Mouse (Mus musculus) megakaryocyte, adult 5-6 weeks (primary cell): ENCODE measurements around the gene Kcnq1. TPM values are rescaled to one million over a fixed set of nuclear protein-coding genes. Genes with fewer than 3 reads are reported as not detected.

Experiments used
- ATAC-seq: 2 replicates; pipeline ENCODE4 v1.8.0; 2016; ENCODE audit warnings: mild to moderate bottlenecking, inconsistent platforms; ENCODE audit not compliant: poor library complexity, severe bottlenecking
- total RNA-seq, 2 experiments: library from RNA; stranded (forward) in 1 of 2; stranded (reverse) in 1 of 2; fragments of 153-499, 151-499 nt in 1 of 2; fragments of 221-1000, 200-1000 nt in 1 of 2; gene quantifications; 2 replicates each; pipeline versions ENCODE4 v1.2.3 to v1.2.4; 2015 to 2017

The Kcnq1 gene
- total RNA-seq, 2 experiments from 2014 or later: not detected

- ATAC-seq: no peak
Measured at GRCm38 (mm10) chr7:143178831-143179230, 72.7 kb downstream of the Kcnq1 start.

- ATAC-seq: peak; percentile 88
Measured at GRCm38 (mm10) chr7:143180761-143181160, 74.6 kb downstream of the Kcnq1 start.

- no peak for ATAC-seq
Measured at GRCm38 (mm10) chr7:143181311-143181710, 75.1 kb downstream of the Kcnq1 start.

GRCm38 (mm10) chr7:143185506-143185905, 79.3 kb downstream of the Kcnq1 start:
- no peak for ATAC-seq

GRCm38 (mm10) chr7:143186378-143186777, 80.2 kb downstream of the Kcnq1 start:
- no peak for ATAC-seq

GRCm38 (mm10) chr7:143187181-143187580, 81.0 kb downstream of the Kcnq1 start:
- no peak for ATAC-seq

GRCm38 (mm10) chr7:143188589-143188988, 82.4 kb downstream of the Kcnq1 start:
- no peak for ATAC-seq

GRCm38 (mm10) chr7:143189965-143190722, 84.0 kb downstream of the Kcnq1 start:
- no peak for ATAC-seq

GRCm38 (mm10) chr7:143190911-143191310, 84.7 kb downstream of the Kcnq1 start:
- no peak for ATAC-seq

- no peak for ATAC-seq
Measured at GRCm38 (mm10) chr7:143192392-143192791, 86.2 kb downstream of the Kcnq1 start.

- no peak for ATAC-seq
Measured at GRCm38 (mm10) chr7:143194064-143194463, 87.9 kb downstream of the Kcnq1 start.

GRCm38 (mm10) chr7:143197951-143198440, 91.8 kb downstream of the Kcnq1 start:
- ATAC-seq: no peak

GRCm38 (mm10) chr7:143198443-143198842, 92.3 kb downstream of the Kcnq1 start:
- no peak for ATAC-seq

GRCm38 (mm10) chr7:143201255-143201654, 95.1 kb downstream of the Kcnq1 start:
- no peak for ATAC-seq

- ATAC-seq: no peak
Measured at GRCm38 (mm10) chr7:143203897-143204296, 97.7 kb downstream of the Kcnq1 start.

- peak; percentile 84 for ATAC-seq
Measured at GRCm38 (mm10) chr7:143207044-143207443, 100.9 kb downstream of the Kcnq1 start.

GRCm38 (mm10) chr7:143210796-143211195, 104.6 kb downstream of the Kcnq1 start:
- ATAC-seq: no peak

- ATAC-seq: no peak
Measured at GRCm38 (mm10) chr7:143251206-143251605, 145.0 kb downstream of the Kcnq1 start.

- no peak for ATAC-seq
Measured at GRCm38 (mm10) chr7:143253126-143253871, 147.1 kb downstream of the Kcnq1 start.

- no peak for ATAC-seq
Measured at GRCm38 (mm10) chr7:143254901-143255300, 148.7 kb downstream of the Kcnq1 start.

- ATAC-seq: no peak
Measured at GRCm38 (mm10) chr7:143261246-143261645, 155.1 kb downstream of the Kcnq1 start.

GRCm38 (mm10) chr7:143263557-143263956, 157.4 kb downstream of the Kcnq1 start:
- ATAC-seq: no peak
